Comparison of ENCODE assay signal across 28 mouse cellular contexts in the genomic region with DNA sequence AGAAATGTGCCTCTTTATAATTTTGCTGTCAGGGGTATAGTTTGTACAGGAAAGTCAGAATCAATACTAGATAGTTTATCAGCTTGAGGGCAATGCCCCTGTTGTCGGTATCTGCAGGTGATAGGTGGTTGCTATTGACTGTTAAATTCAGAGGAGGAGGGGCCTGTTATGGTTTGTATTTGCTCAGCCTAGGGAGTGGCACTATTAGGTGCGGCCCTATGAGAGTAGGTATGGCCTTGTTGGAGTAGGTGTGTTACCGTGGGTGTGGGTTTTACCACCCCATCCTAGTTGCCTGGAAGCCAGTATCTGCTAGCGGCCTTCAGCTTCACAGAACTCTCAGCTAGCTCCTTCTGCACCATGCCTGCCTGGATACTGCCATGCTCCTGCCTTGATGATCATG. TPM values are rescaled to one million over a fixed set of nuclear protein-coding genes. Genes with fewer than 3 reads are reported as not detected.
A peak's percentile ranks its signal among the peaks of the same experiment; 100 is the strongest.
DNase-seq lines count a peak whose midpoint lies in the region; ATAC-seq and TF ChIP-seq lines count a peak whose summit lies in the region.
"Had no signal": no experiment of that assay in that cellular context is flagged by ENCODE, and none has a peak within 500 bp of the region (broad histone marks: within the 10 kb centered on the region; RNA-seq: fewer than 3 reads in every experiment).

No protein-coding gene starts in this region.

- H3K4me2 ChIP-seq in intestine, embryonic 14.5 days (ENCODE audit: low read length) = no peak overlapping the region
- no peak overlapping the region for H3K4me2 ChIP-seq in intestine, postnatal 0 days (replicated peaks; ENCODE audit: low read depth)
- no peak overlapping the region for H3K4me2 ChIP-seq in stomach, embryonic 16.5 days (ENCODE audit: low read depth, low read length)
- H3K4me2 ChIP-seq: embryonic facial prominence, embryonic 12.5 days; embryonic facial prominence, embryonic 15.5 days; heart, embryonic 12.5 days; heart, embryonic 15.5 days; hindbrain, embryonic 12.5 days; hindbrain, embryonic 15.5 days had no signal

- H3K27me3 ChIP-seq in intestine, embryonic 14.5 days (replicated peaks; ENCODE audit: control insufficient read depth, insufficient read depth, low read length) = no peaks in the 10 kb centered on the region
- H3K27me3 ChIP-seq in intestine, postnatal 0 days (replicated peaks; ENCODE audit: control insufficient read depth, insufficient read depth, low read length) = no peaks in the 10 kb centered on the region
- H3K27me3 ChIP-seq in stomach, embryonic 16.5 days (ENCODE audit: control insufficient read depth, insufficient read depth, low read length) = no peaks in the 10 kb centered on the region
- H3K27me3 ChIP-seq: CH12.LX; embryonic facial prominence, embryonic 12.5 days; embryonic facial prominence, embryonic 15.5 days; heart, embryonic 12.5 days; heart, embryonic 15.5 days; hindbrain, embryonic 12.5 days; hindbrain, embryonic 15.5 days had no signal

- no peak overlapping the region for H3K9ac ChIP-seq in intestine, embryonic 14.5 days (ENCODE audit: low read length)
- H3K9ac ChIP-seq in intestine, postnatal 0 days (ENCODE audit: low read depth, low read length) = no peak overlapping the region
- H3K9ac ChIP-seq in stomach, embryonic 16.5 days (ENCODE audit: low read length) = no peak overlapping the region
- H3K9ac ChIP-seq: embryonic facial prominence, embryonic 12.5 days; embryonic facial prominence, embryonic 15.5 days; forebrain, postnatal 0 days; heart, embryonic 12.5 days; heart, embryonic 15.5 days; hindbrain, embryonic 12.5 days; hindbrain, embryonic 15.5 days had no signal

- no peak for TF ChIP-seq CTCF in intestine, postnatal 0 days (IDR thresholded peaks at IDR 0.05; ENCODE audit: low read depth)

- intact Hi-C loops in heart, postnatal 25 days (cut with DNase I) = no loop called here

- H3K9me3 ChIP-seq in intestine, embryonic 14.5 days (ENCODE audit: control insufficient read depth, low read length) = no peaks in the 10 kb centered on the region
- H3K9me3 ChIP-seq in intestine, postnatal 0 days (ENCODE audit: control insufficient read depth) = no peaks in the 10 kb centered on the region
- no peaks in the 10 kb centered on the region for H3K9me3 ChIP-seq in stomach, embryonic 16.5 days (replicated peaks; ENCODE audit: control insufficient read depth, low read length)
- H3K9me3 ChIP-seq: embryonic facial prominence, embryonic 12.5 days; embryonic facial prominence, embryonic 15.5 days; G1E; heart, embryonic 12.5 days; heart, embryonic 15.5 days; hindbrain, embryonic 12.5 days; hindbrain, embryonic 15.5 days had no signal

- H3K27ac ChIP-seq in intestine, embryonic 14.5 days (ENCODE audit: low read depth) = no peak overlapping the region
- no peak overlapping the region for H3K27ac ChIP-seq in intestine, postnatal 0 days (ENCODE audit: low read depth, low read length)
- no peak overlapping the region for H3K27ac ChIP-seq in stomach, embryonic 16.5 days (ENCODE audit: low read length)
- H3K27ac ChIP-seq: embryonic facial prominence, embryonic 12.5 days; embryonic facial prominence, embryonic 15.5 days; gastrocnemius, adult 2 months; heart, embryonic 15.5 days; hindbrain, embryonic 12.5 days; hindbrain, embryonic 15.5 days had no signal

- no peaks in the 10 kb centered on the region for H3K4me1 ChIP-seq in intestine, embryonic 14.5 days (replicated peaks; ENCODE audit: control insufficient read depth, insufficient read depth, low read length)
- no peaks in the 10 kb centered on the region for H3K4me1 ChIP-seq in intestine, postnatal 0 days (replicated peaks; ENCODE audit: control insufficient read depth, insufficient read depth, low read length)
- no peaks in the 10 kb centered on the region for H3K4me1 ChIP-seq in stomach, embryonic 16.5 days (ENCODE audit: control insufficient read depth, insufficient read depth, low read length)
- H3K4me1 ChIP-seq: embryonic facial prominence, embryonic 12.5 days; embryonic facial prominence, embryonic 15.5 days; heart, embryonic 12.5 days; heart, embryonic 15.5 days; hindbrain, embryonic 12.5 days; hindbrain, embryonic 15.5 days had no signal

- ATAC-seq in intestine, embryonic 14.5 days (replicated peaks; ENCODE audit: low FRiP score, low TSS enrichment, low read depth) = peak; percentile 86
- ATAC-seq in intestine, postnatal 0 days = peak; percentile 79; the same call in 1 of the 2 replicates
- ATAC-seq in stomach, embryonic 16.5 days (ENCODE audit: insufficient read depth, low FRiP score) = peak; percentile 95
- ATAC-seq: forebrain, embryonic 14.5 days; forebrain, postnatal 0 days; Patski had no signal

- no peak overlapping the region for H3K4me3 ChIP-seq in intestine, embryonic 14.5 days (ENCODE audit: low read depth, low read length)
- H3K4me3 ChIP-seq in intestine, postnatal 0 days (ENCODE audit: low read depth, low read length) = no peak overlapping the region
- no peak overlapping the region for H3K4me3 ChIP-seq in stomach, embryonic 16.5 days (replicated peaks; ENCODE audit: low read length)
- H3K4me3 ChIP-seq: embryonic facial prominence, embryonic 12.5 days; embryonic facial prominence, embryonic 15.5 days; gastrocnemius, adult 2 months; heart, embryonic 12.5 days; heart, embryonic 15.5 days; hindbrain, embryonic 12.5 days; hindbrain, embryonic 15.5 days had no signal

- 66% methylated on average over 4 of the region's 4 CpGs for WGBS in intestine, embryonic 14.5 days
- WGBS in intestine, postnatal 0 days = 32% methylated on average over 4 of the region's 4 CpGs
- 60% methylated on average over 4 of the region's 4 CpGs for WGBS in stomach, embryonic 16.5 days

- no peaks in the 10 kb centered on the region for H3K36me3 ChIP-seq in intestine, embryonic 14.5 days (ENCODE audit: control insufficient read depth, insufficient read depth, low read length)
- no peaks in the 10 kb centered on the region for H3K36me3 ChIP-seq in intestine, postnatal 0 days (ENCODE audit: control insufficient read depth, insufficient read depth)
- no peaks in the 10 kb centered on the region for H3K36me3 ChIP-seq in stomach, embryonic 16.5 days (ENCODE audit: control insufficient read depth, insufficient read depth, low read length)
- H3K36me3 ChIP-seq: embryonic facial prominence, embryonic 12.5 days; embryonic facial prominence, embryonic 15.5 days; G1E; heart, embryonic 12.5 days; heart, embryonic 15.5 days; hindbrain, embryonic 12.5 days; hindbrain, embryonic 15.5 days had no signal

- no peak for DNase-seq in intestine, embryonic 14.5 days (ENCODE audit: low spot score)
- no peak for DNase-seq in heart, postnatal 25 days (ENCODE audit: low spot score)
- no peak for DNase-seq in layer of hippocampus, adult 8-10 months (ENCODE audit: low spot score in 2 of 2)
- no peak for DNase-seq in lung, postnatal 10 days
- DNase-seq: adrenal gland, adult 2 months; adrenal gland, postnatal 14 days; B cell, adult 2 months; cerebellum, adult 11 months; cerebellum, adult 2 months; cerebellum, adult 9-11 months; cerebellum, postnatal 25 days; forebrain, postnatal 0 days; gastrocnemius, adult 2 months; gastrocnemius, postnatal 25 days; heart, adult 18-20 months; heart, postnatal 10 days had no signal

RNA-seq across cellular contexts. Expression of a gene that starts 22.4 kb away (rescaled TPM):
- polyA plus RNA-seq in intestine, embryonic 14.5 days (2014; fragmentation: Nextera tagmentation; extraction: Ambion mirVana) = 274 and 292 TPM in 2 replicates
- 145 TPM in 2 replicates for polyA plus RNA-seq in intestine, postnatal 0 days (2015; fragmentation: Nextera tagmentation; extraction: Ambion mirVana)
- 290 and 293 TPM in 2 replicates for polyA plus RNA-seq in stomach, embryonic 16.5 days (2015; fragmentation: Nextera tagmentation; extraction: Ambion mirVana)
- total RNA-seq in heart, postnatal 25 days (2021) = 10 to 100 TPM; 63.2 to 70.0 TPM
- 100 to 1,000 TPM in 1 of 4 experiments, 10 to 100 TPM in 3; 89.0 to 103 (median 98.2) TPM for total RNA-seq in layer of hippocampus, adult 8-10 months (2022)
